Mouse (Mus musculus) R1 (cell line): ENCODE data around the gene Slc29a2.
A peak's percentile ranks its signal among the peaks of the same experiment; 100 is the strongest.

ENCODE experiments used
- DNase-seq: peaks from one replicate; pipeline ENCODE4 v3.0.0-alpha.2; 2018; ENCODE audit warnings: low read depth, low spot score

Gene Slc29a2

DNA sequence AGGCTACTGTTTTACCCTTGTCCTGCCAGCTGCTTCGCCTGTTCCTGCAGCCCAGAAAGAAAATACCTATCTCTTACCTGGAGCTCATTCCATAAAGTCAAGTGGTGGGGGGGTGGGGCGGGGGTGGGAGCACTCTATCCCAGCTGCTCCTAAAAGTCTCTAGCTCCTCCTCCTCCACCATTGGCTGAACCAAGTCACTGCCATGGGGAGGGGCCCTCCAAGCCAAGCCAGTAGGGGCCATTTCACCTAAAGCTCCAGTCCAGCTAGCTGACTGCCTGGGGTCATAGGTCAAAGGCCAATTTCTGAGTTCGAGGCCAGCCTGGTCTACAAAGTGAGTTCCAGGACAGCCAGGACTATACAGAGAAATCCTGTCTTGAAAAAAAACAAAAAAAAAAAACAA, 9.0 kb downstream of the Slc29a2 start:
- peak; percentile 53 for DNase-seq

- DNase-seq = no peak
These were observed 12.9 kb downstream of the Slc29a2 start for GRCm38 (mm10) chr19:5036577-5036976.

- DNase-seq = peak; percentile 88
These were observed 14.3 kb downstream of the Slc29a2 start for GRCm38 (mm10) chr19:5037678-5038571.

- peak; percentile 86 for DNase-seq
These were observed 15.1 kb downstream of the Slc29a2 start, which contains the start of the genes B4gat1 and AC124502.3 for GRCm38 (mm10) chr19:5038709-5039156. B4gat1 (plus strand) TSS chr19:5038826. AC124502.3 (plus strand) TSS chr19:5038891.

DNA sequence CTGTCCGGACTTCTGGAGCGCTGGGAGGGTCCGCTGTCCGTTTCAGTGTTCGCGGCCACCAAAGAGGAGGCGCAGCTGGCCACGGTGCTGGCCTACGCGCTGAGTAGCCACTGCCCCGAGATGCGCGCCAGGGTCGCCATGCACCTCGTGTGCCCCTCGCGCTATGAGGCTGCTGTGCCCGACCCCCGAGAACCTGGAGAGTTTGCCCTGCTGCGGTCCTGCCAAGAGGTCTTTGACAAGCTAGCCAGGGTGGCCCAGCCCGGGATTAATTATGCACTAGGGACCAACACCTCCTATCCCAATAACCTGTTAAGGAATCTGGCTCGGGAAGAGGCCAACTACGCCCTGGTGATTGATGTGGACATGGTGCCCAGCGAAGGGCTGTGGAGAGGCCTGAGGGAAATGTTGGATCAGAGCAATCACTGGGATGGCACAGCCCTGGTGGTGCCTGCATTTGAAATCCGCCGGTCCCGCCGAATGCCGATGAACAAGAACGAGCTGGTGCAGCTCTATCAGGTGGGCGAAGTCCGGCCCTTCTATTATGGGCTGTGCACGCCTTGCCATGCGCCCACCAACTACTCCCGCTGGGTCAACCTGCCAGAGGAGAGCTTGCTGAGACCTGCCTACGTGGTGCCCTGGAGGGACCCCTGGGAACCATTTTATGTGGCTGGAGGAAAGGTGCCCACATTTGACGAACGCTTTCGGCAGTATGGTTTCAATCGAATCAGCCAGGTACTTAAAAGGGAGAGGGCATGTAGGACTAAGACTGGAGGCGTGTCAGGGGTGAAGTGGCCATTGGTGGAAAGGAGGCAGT, 15.8 kb downstream of the Slc29a2 start:
- DNase-seq = no peak

GRCm38 (mm10) chr19:5040862-5041523, 17.3 kb downstream of the Slc29a2 start, which contains the start of gene Brms1:
Brms1 (plus strand) TSS chr19:5041354.
- peak; percentile 97 for DNase-seq

- DNase-seq = no peak
These were observed 17.9 kb downstream of the Slc29a2 start for GRCm38 (mm10) chr19:5041588-5041987.

DNA sequence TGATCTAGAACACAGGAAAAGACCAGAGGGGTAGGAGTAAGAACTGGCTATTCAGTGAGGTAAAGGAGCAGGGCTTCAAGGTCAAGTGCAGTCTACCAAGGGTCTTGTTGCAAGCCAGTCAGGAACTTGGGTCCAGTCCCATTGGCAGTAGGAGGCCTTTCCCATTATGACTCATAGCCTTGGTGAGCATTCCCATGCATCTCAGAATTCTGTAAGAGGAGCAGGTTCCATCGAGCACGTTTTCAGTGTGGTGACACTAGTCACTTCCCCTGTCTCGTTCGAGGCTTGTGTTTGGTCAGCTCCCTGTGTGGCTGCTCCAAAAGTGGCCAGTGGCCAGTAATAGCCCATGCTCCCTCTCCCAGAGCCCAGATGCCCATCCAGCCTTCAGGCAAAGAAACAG, 21.9 kb downstream of the Slc29a2 start:
- DNase-seq = no peak

DNA sequence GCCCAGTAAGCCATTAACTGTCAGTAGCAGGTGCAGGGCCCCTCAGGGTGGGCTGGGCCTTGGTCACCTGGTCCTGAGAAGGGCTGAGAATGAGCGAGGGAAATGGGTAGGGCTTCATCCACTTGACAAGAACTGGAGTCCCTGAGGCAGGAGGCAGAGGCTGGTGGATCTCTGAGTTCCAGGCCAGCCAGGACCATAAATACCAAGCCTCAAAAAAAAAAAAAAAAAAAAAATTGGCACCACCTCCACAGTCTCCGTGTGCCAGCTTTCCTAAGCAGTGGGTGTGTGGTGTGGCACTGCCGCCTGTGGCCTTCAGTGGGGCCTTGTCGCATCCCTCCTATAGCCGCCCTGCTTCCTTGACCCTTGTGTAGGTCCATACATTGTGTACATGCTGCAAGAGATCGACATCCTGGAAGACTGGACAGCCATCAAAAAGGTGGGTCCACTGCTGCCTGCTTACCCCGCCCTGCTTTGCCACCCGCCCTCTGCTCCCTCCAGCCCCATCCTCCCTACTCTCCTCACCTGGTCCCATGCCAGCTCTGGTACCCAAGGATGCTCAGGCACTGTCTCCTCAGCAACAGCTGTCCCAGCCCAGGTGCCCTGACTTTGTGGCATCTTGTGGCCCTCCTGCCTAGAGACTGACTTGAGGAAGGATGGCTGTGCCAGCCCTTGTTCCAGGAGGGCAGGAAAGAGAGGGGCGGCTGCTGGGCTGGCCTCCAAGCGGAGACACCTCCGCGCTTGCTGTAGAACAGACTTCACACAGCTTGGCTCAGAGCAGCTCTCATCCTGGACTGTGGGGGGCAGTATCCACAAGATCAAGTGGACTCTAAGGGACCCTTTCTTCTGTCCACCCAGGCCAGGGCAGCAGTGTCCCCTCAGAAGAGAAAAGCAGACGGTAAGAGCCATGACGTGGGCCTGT, 24.7 kb downstream of the Slc29a2 start:
- DNase-seq = no peak

DNA sequence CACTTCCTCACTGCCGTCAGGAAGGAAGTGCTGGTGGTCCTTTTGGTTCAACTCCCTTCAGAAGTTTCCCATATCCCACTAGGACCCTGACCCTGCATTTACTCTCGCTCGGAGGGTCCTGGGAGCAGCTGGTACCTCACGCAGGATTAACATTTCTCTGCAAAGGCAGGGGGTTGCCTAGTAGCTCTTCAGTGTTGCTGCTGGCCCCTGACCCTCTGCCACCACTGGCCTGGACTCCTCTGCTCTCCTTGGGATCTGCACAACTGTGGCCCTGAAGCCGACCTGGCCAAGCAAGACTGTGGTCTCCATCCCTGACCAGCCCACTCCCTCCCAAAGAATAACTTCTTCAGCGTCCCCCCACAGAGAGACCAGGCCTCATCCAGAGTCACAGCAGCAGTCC, 25.7 kb downstream of the Slc29a2 start:
- DNase-seq = no peak

GRCm38 (mm10) chr19:5050047-5050905, 26.6 kb downstream of the Slc29a2 start, which contains the start of gene Rin1:
Rin1 (plus strand) TSS chr19:5050481.
- DNase-seq = peak; percentile 95

DNA sequence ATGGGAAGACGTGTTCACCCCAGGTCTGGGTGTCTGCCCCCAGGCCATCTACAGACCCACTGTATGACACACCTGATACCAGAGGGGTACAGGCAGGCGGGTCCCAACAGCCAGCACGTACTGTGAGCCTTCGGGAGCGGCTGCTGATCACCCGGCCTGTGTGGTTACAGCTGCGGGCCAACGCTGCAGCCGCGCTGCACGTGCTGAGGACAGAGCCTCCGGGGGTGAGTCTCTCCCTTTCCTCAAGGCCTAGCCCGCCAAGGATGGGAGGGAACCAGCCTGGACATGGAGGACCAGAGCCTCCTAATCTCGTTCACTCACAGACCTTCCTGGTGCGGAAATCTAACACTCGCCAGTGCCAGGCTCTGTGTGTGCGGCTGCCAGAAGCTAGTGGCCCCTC, 27.4 kb downstream of the Slc29a2 start:
- DNase-seq = no peak

DNA sequence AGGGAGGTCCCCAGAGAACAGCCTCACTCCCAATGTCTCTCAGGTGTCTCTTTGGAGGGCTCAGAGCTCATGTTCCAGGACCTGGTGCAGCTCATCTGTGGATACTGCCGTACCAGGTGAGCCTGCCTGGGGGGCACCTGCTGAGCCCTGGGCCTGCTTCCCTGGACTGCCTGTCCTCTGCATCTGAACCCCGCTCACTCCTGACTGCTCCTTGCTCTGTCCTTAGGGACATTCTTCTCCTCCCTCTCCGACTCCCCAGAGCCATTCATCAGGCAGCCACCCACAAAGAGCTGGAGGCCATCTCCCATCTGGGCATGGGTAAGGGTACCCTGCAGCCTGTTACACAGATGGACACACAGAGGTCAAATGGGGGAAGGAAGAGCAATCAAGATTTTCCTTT, 27.9 kb downstream of the Slc29a2 start:
- no peak for DNase-seq

- no peak for DNase-seq
These were observed 28.6 kb downstream of the Slc29a2 start for GRCm38 (mm10) chr19:5052166-5052822.

GRCm38 (mm10) chr19:5052853-5053252, 29.2 kb downstream of the Slc29a2 start:
- DNase-seq = no peak

- peak; percentile 82 for DNase-seq
These were observed 30.2 kb downstream of the Slc29a2 start for GRCm38 (mm10) chr19:5053909-5054308.

GRCm38 (mm10) chr19:5056251-5056650, 32.6 kb downstream of the Slc29a2 start:
- peak; percentile 72 for DNase-seq

DNA sequence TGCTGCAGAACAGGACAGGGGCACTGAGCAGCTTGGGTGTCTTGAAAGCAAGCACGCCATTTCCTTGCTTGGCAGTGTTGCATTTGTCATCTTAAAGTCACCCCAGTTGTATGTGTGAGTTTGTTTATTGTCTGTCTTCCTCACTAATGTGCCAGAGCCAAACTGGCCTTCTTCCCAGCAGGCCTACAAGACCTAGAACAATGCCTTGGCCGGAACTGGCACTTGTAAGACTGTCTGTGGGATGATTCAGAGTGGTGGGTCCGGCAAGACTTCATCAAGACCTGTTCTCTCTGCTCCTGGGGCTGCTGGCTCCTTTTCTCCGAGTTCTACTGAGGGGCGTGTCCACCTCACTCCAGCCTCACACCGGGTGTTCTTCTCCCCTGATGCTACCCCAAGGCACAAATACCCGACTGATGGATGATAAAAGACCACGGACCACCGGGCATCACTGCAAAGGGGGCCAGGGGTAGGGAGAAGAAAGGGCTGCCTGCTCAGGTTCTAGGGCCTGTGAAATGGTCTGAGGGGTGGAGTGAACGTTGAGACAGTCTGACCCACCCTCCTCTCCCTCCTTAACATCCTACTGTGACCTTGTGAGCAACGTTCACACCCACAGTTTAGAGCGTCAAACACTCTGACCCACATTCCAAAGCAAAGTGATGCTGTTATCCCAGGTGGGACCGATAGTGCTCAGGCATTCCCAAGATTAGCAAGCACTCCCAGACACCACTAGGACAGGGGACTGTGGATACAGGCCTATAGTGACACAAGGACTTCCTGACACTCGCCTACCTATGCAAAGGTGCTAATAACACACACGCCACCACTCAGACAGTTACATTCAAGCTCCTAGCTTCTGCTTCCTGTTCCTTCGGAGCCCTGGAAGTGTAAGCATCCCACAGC, 34.5 kb downstream of the Slc29a2 start:
- DNase-seq = peak; percentile 91
